Mouse (Mus musculus) stomach, postnatal 0 days (tissue): ENCODE results near the gene Tgoln1.

Experiments
- CTCF ChIP-seq: IDR thresholded peaks from 2 replicates; pipeline ENCODE4 v1.5.1; 2016; ENCODE audit warnings: antibody characterized with exemption, low read depth, mild to moderate bottlenecking, moderate library complexity
- EP300 ChIP-seq: optimal IDR thresholded peaks from 2 replicates; pipeline ENCODE3; 2016; ENCODE audit warnings: antibody characterized with exemption

DNA sequence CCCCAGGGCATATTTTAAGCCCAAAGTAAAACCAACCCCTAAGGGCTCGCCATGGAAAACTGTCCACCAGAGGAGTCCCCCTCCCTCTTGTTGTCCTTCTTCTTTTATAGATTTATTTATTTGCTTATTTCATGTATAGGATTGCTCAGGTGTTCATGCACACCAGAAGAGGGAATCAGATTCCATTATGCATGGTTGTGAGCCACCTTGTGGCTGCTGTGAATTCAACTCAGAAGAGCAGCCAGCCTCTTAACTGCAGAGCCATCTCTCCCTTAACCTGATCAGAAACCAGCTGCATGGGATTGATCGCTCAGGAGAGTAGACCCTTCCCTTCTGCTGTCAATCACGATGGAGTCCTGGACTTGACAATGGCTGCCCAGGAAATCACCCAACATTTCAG is 20.1 kb upstream of the Tgoln1 start:
- TF ChIP-seq CTCF (peak; percentile 65), EP300 (no peak)
